Mouse (Mus musculus): ENCODE results near the gene Bscl2. TPM values are rescaled to one million over a fixed set of nuclear protein-coding genes. Genes with fewer than 3 reads are reported as not detected.
"Not testable (repeated sequence)": the region's sequence is repeated elsewhere in the genome, so short reads cannot be mapped to it uniquely, and the experiment has no call there.

Bscl2 gene
- total RNA-seq, 2 experiments from 2014 or later: 23.9 to 24.0 TPM

- no peak for DNase-seq (ENCODE audit: low spot score)
- intact Hi-C loops (cut with DNase I): loop anchor here (1.0 kb wide), 1 partner anchor 251 kb away; no protein-coding TSS in a partner anchor
Observed at GRCm38 (mm10) chr19:8859018-8859417, 21.8 kb downstream of the Bscl2 start.

GRCm38 (mm10) chr19:8864265-8864664, 27.0 kb downstream of the Bscl2 start:
- intact Hi-C loops (cut with DNase I): no loop called here
- no peak for DNase-seq (ENCODE audit: low spot score)

- intact Hi-C loops (cut with DNase I); DNase-seq (ENCODE audit: low spot score): not testable (repeated sequence)
Observed at GRCm38 (mm10) chr19:8870381-8870780, 33.1 kb downstream of the Bscl2 start.

- no peak for DNase-seq (ENCODE audit: low spot score)
- intact Hi-C loops (cut with DNase I): no loop called here
Observed at GRCm38 (mm10) chr19:8870838-8871237, 33.6 kb downstream of the Bscl2 start.

- intact Hi-C loops (cut with DNase I): no loop called here
- peak; percentile 97 for DNase-seq (ENCODE audit: low spot score)
Observed at GRCm38 (mm10) chr19:8871267-8872186, 34.3 kb downstream of the Bscl2 start, which contains the start of gene Ubxn1. Ubxn1 (plus strand) TSS chr19:8871496.

- intact Hi-C loops (cut with DNase I): no loop called here
- no peak for DNase-seq (ENCODE audit: low spot score)
Observed at GRCm38 (mm10) chr19:8872266-8872840, 35.1 kb downstream of the Bscl2 start.

GRCm38 (mm10) chr19:8875031-8875430, 37.8 kb downstream of the Bscl2 start:
- no peak for DNase-seq (ENCODE audit: low spot score)
- intact Hi-C loops (cut with DNase I): no loop called here

GRCm38 (mm10) chr19:8880311-8881033, 43.2 kb downstream of the Bscl2 start, which contains the start of gene Uqcc3:
Uqcc3 (minus strand) TSS chr19:8880923.
- intact Hi-C loops (cut with DNase I): no loop called here
- peak; percentile 83 for DNase-seq (ENCODE audit: low spot score)

GRCm38 (mm10) chr19:8881034-8881392, 43.7 kb downstream of the Bscl2 start:
- intact Hi-C loops (cut with DNase I): no loop called here
- DNase-seq (ENCODE audit: low spot score): no peak

GRCm38 (mm10) chr19:8883616-8884015, 46.3 kb downstream of the Bscl2 start, which contains the start of the genes Lbhd1 and Gm49403:
Lbhd1 (plus strand) TSS chr19:8883732.
Gm49403 (plus strand) TSS chr19:8883930.
- no peak for DNase-seq (ENCODE audit: low spot score)
- intact Hi-C loops (cut with DNase I): no loop called here

- intact Hi-C loops (cut with DNase I): loop anchor here (5.0 kb wide), 1 partner anchor 45 kb away; no protein-coding TSS in a partner anchor
- no peak for DNase-seq (ENCODE audit: low spot score)
Observed at GRCm38 (mm10) chr19:8886916-8887584, 49.8 kb downstream of the Bscl2 start.

- no peak for DNase-seq (ENCODE audit: low spot score)
- intact Hi-C loops (cut with DNase I): loop anchor here (5.0 kb wide), 1 partner anchor 46 kb away; no protein-coding TSS in a partner anchor
Observed at GRCm38 (mm10) chr19:8887585-8888463, 50.6 kb downstream of the Bscl2 start.

- intact Hi-C loops (cut with DNase I): loop anchor here (5.0 kb wide), 1 partner anchor 46 kb away; no protein-coding TSS in a partner anchor
- peak; percentile 90 for DNase-seq (ENCODE audit: low spot score)
Observed at GRCm38 (mm10) chr19:8888511-8889385, 51.5 kb downstream of the Bscl2 start, which contains the start of the genes 1810009A15Rik and Gm49416. 1810009A15Rik (plus strand) TSS chr19:8888853. Gm49416 (plus strand) TSS chr19:8888926.

- intact Hi-C loops (cut with DNase I): no loop called here
- DNase-seq (ENCODE audit: low spot score): peak; percentile 66
Observed at GRCm38 (mm10) chr19:8892829-8893766, 55.8 kb downstream of the Bscl2 start, which contains the start of gene Ints5. Ints5 (plus strand) TSS chr19:8893005.

- DNase-seq (ENCODE audit: low spot score): no peak
- intact Hi-C loops (cut with DNase I): no loop called here
Observed at GRCm38 (mm10) chr19:8895397-8895960, 58.2 kb downstream of the Bscl2 start.

GRCm38 (mm10) chr19:8896231-8896630, 59.0 kb downstream of the Bscl2 start:
- DNase-seq (ENCODE audit: low spot score); intact Hi-C loops (cut with DNase I): not testable (repeated sequence)

Measured in heart, postnatal 25 days (tissue).